In the genomic region with DNA sequence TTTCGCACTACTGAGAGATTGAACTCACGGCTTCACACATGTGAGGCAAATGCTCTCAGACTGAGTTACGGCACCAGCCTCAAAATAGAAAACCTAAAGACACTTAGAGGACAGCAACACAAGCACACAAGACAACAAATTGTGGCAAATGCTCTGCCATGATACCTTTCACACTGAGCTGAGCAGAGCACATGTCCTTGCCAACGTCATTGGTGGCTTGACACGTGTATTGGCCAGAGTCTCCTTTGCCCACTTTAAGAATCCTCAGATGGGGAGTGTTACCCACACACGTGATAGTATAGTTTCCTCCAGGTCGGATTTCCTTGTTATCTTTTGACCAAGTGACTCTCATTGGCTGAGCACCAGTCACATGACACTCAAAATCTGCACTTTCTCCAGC, we compare ENCODE assay signal across 22 mouse cellular contexts.
"Had no signal": no experiment of that assay in that cellular context is flagged by ENCODE, and none has a peak within 500 bp of the region (broad histone marks: within the 10 kb centered on the region; RNA-seq: fewer than 3 reads in every experiment).

No protein-coding gene starts in this region.

- H3K4me3 ChIP-seq: heart, embryonic 10.5 days; heart, embryonic 12.5 days; hindbrain, embryonic 10.5 days; hindbrain, embryonic 12.5 days; intestine, embryonic 15.5 days; layer of hippocampus, adult 2 months; left cerebral cortex, adult 2 months; limb, embryonic 10.5 days; limb, embryonic 12.5 days; liver, embryonic 13.5 days; liver, embryonic 15.5 days had no signal

- H3K27ac ChIP-seq: heart, embryonic 10.5 days; hindbrain, embryonic 10.5 days; hindbrain, embryonic 12.5 days; hindbrain, embryonic 14.5 days; intestine, embryonic 15.5 days; layer of hippocampus, adult 2 months; left cerebral cortex, adult 2 months; limb, embryonic 10.5 days; limb, embryonic 12.5 days; liver, embryonic 13.5 days; liver, embryonic 15.5 days had no signal

- H3K36me3 ChIP-seq: hindbrain, embryonic 10.5 days; hindbrain, embryonic 12.5 days; intestine, embryonic 15.5 days; limb, embryonic 10.5 days; limb, embryonic 12.5 days; liver, embryonic 13.5 days; liver, embryonic 15.5 days had no signal

- DNase-seq: gastrocnemius, postnatal 36 days; heart, postnatal 14 days; heart, postnatal 4 days; kidney, adult 18-20 months; kidney, adult 8-10 months; kidney, postnatal 10 days; kidney, postnatal 25 days; kidney, postnatal 4 days; liver; liver, embryonic 13.5 days had no signal

- H3K4me2 ChIP-seq: heart, embryonic 12.5 days; hindbrain, embryonic 12.5 days; hindbrain, embryonic 14.5 days; intestine, embryonic 15.5 days; limb, embryonic 12.5 days; liver, embryonic 11.5 days; liver, embryonic 13.5 days; liver, embryonic 15.5 days had no signal

- H3K9ac ChIP-seq: heart, embryonic 12.5 days; hindbrain, embryonic 12.5 days; hindbrain, embryonic 14.5 days; intestine, embryonic 15.5 days; limb, embryonic 12.5 days; liver, embryonic 13.5 days; liver, embryonic 15.5 days had no signal

- H3K4me1 ChIP-seq: heart, embryonic 12.5 days; hindbrain, embryonic 10.5 days; hindbrain, embryonic 12.5 days; intestine, embryonic 15.5 days; limb, embryonic 10.5 days; limb, embryonic 12.5 days; liver, embryonic 13.5 days; liver, embryonic 15.5 days had no signal

- H3K27me3 ChIP-seq: heart, embryonic 12.5 days; hindbrain, embryonic 12.5 days; intestine, embryonic 15.5 days; limb, embryonic 12.5 days; liver, embryonic 13.5 days; liver, embryonic 15.5 days had no signal
